Mouse (Mus musculus): ENCODE data around the gene Rabl6.

Gene Rabl6

DNA sequence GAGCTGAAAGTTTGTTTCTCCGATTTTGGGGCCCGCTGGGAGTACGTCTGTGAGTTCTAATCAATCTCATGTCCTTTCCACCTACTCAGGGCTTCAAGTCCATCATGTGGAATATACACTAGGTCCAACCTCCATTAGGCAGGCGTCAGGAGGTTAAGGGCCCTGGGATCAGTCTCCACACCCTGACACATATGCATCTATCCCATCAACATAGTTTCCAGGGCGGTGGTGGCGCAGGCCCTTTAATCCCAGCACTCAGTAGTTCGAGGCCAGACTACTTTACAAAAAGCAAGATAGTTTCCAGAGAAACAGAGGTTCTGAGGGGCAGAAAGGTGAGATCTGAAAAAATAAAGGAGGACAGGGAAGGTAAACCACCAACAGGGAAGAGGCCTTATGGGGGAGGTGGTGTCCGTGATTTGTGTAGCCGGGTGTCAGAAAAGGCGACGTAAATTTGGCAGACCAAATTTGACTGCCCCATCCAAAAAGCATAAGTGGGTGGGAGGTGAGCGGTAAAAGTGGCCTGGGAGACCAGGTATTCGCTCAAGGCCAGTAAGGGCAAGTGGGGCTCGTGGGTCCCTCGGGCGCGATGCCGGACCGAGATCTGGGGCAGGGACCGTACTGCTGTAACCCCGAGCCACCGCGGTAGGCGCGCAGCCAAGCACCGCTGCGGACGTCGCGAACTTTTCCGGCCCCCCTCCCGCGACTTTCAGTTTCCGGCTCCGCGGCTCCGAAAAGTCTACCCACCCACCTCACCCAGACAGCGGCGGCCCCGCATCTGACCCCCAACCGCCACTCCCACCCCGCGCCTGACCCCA is 62.1 kb downstream of the Rabl6 start:
- DNase-seq (ENCODE audit: low spot score in 2 of 2): no peak

GRCm38 (mm10) chr2:25541644-25542367 is 66.5 kb downstream of the Rabl6 start:
- DNase-seq (ENCODE audit: low spot score in 2 of 2): no peak

DNA sequence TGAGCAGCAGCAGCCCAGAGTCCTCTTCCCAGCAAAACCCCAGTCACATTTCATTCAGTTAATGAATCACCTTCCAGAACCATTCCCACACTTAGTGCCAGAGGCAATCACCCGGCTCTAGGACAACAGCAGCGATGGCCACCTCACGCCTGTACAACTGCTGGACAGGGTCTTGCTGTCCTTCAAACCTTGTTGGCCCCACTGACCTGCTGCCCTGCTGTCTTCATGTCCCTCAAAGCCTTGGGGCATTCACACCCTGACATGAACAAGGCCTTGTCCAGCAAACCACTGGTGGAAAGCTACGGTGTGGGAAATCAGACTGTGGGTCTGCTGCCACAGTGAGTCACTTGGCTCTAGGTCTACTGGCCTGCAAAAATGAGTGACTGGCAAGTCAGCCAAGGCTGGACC is 67.8 kb downstream of the Rabl6 start:
- DNase-seq (ENCODE audit: low spot score in 2 of 2): no peak

DNA sequence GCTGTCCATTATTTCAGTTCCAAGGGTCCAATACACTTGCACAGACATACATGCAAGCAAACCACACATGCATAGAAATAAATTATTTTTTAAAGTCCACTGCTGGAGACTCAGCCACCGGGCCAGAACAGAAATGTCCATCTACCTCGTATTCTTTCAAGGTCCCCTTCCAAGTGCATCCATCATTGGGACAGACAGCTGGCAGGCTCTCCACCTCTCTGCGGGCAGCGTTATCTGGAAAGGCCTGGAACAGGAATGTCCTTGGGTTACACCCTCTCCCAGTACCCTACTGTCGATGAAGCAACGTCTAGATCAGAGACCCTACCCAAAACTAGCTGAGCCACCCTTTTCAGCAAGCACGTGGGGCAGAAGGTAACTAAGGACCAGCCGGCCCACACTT is 71.8 kb downstream of the Rabl6 start:
- no peak for DNase-seq (ENCODE audit: low spot score in 2 of 2)

DNA sequence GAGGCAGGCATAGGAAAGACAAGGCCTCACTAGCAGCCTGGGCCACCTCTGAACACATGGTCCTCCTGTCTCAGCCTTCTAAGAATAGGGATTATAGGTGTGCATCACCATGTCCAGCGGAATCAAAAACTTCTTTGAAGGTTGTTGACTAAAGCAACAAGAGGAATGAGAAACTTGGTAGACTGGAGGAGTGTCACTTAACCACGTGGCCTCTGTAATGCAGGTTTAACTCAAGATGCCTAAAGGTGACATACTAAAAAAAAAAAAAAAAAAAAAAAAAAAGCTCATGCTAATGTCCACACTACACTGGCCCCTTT is 73.5 kb downstream of the Rabl6 start:
- DNase-seq (ENCODE audit: low spot score in 2 of 2): no peak

GRCm38 (mm10) chr2:25534178-25534865 is 74.0 kb downstream of the Rabl6 start:
- DNase-seq (ENCODE audit: low spot score in 2 of 2): no peak

DNA sequence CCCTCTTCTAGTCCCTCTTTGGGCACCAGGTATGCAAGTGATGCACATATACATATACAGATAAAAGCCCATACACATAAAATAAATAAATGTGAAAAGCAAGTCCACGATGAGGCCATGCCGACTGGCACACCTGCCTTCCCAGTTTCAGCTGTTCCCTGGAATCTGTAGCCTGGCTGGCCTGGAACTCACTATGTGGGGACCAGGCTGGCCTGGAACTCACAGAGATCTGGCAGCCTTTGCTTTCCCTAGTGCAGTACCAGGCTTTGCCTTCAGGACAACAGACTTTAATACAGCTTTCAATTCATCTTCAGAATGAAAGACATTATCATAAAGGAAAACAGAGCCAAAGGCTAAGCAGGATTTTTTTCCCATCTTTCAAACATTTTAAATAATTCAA is 74.6 kb downstream of the Rabl6 start:
- no peak for DNase-seq (ENCODE audit: low spot score in 2 of 2)
